Mouse (Mus musculus): ENCODE measurements at regions not wholly inside any gene's neighbourhood (a gene's known extent, or its start where the extent isn't known, plus 50 kb on each side); places are given as distances from the start of the nearest gene placed in this dataset.

DNA sequence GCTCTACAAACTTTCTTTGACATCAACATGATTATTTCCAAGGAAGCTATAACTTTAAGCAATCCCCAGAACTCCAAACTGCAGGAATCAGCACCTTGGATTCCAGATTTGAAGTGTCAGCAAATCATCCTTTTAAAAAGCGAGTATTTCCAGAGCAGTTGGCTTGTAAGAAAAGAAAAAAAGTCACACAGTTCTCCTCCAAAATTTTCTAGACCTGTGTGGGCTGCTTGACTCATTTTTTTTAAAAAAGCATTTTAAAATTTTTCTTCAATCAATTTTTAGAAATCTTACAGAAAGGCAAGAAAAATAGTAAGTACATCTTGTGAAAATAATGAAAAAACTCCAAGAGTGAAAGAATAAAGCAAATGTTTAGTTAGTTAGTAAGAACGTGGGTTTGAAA is 613.6 kb upstream of the Lmcd1 start:
- no peak for DNase-seq (ENCODE audit: low spot score)
- no peak overlapping the region for H3K4me2 ChIP-seq (replicated peaks; ENCODE audit: low read depth, low read length, severe bottlenecking)
- no peaks in the 10 kb centered on the region for H3K27me3 ChIP-seq (ENCODE audit: control insufficient read depth, insufficient read depth, low read length)
- no peak overlapping the region for H3K4me3 ChIP-seq (replicated peaks; ENCODE audit: low read length)
- no peaks in the 10 kb centered on the region for H3K9me3 ChIP-seq (ENCODE audit: control insufficient read depth, low read length)
- no peaks in the 10 kb centered on the region for H3K36me3 ChIP-seq (ENCODE audit: control insufficient read depth, insufficient read depth, low read length)
- H3K27ac ChIP-seq (replicated peaks; ENCODE audit: low read depth, low read length), result no peak overlapping the region
- WGBS, result 67% methylated on average over 2 of the region's 2 CpGs
- H3K4me1 ChIP-seq (ENCODE audit: control insufficient read depth, insufficient read depth, low read length), result no peaks in the 10 kb centered on the region
- no peak for ATAC-seq (ENCODE audit: low FRiP score, low read depth)
- no peak overlapping the region for H3K9ac ChIP-seq (ENCODE audit: low read depth, low read length, severe bottlenecking)
- no peak for TF ChIP-seq POLR2A (IDR thresholded peaks at IDR 0.05; ENCODE audit: borderline replicate concordance, extremely low read depth, insufficient read depth, insufficient read length)

DNA sequence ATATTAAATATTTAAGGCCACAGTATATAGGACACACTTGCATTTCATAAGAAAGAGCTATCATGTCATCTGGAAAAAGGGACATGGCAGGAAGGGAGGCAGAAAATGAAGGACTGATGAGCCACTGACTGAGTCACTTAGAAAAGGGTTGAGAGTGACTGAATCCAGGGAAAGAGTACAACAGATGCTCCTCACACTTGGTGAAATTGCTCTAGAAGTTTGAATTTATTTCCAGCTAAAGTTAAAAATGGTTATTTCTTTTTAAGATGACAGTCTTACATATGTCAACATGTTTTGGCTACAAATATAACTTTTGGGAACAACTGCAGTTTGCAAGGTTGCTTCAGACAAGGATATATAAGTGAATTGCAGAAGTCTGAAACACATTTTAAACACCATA is 609.0 kb upstream of the Lmcd1 start:
- H3K4me2 ChIP-seq (replicated peaks; ENCODE audit: low read depth, low read length, severe bottlenecking), result no peak overlapping the region
- no peaks in the 10 kb centered on the region for H3K27me3 ChIP-seq (ENCODE audit: control insufficient read depth, insufficient read depth, low read length)
- H3K36me3 ChIP-seq (ENCODE audit: control insufficient read depth, insufficient read depth, low read length), result no peaks in the 10 kb centered on the region
- no peak for DNase-seq (ENCODE audit: low spot score)
- H3K27ac ChIP-seq (replicated peaks; ENCODE audit: low read depth, low read length), result no peak overlapping the region
- H3K9me3 ChIP-seq (ENCODE audit: control insufficient read depth, low read length), result no peaks in the 10 kb centered on the region
- no peaks in the 10 kb centered on the region for H3K4me1 ChIP-seq (ENCODE audit: control insufficient read depth, insufficient read depth, low read length)
- TF ChIP-seq POLR2A (IDR thresholded peaks at IDR 0.05; ENCODE audit: borderline replicate concordance, extremely low read depth, insufficient read depth, insufficient read length), result no peak
- H3K9ac ChIP-seq (ENCODE audit: low read depth, low read length, severe bottlenecking), result no peak overlapping the region
- H3K4me3 ChIP-seq (replicated peaks; ENCODE audit: low read length), result no peak overlapping the region
- no peak for ATAC-seq (ENCODE audit: low FRiP score, low read depth)

DNA sequence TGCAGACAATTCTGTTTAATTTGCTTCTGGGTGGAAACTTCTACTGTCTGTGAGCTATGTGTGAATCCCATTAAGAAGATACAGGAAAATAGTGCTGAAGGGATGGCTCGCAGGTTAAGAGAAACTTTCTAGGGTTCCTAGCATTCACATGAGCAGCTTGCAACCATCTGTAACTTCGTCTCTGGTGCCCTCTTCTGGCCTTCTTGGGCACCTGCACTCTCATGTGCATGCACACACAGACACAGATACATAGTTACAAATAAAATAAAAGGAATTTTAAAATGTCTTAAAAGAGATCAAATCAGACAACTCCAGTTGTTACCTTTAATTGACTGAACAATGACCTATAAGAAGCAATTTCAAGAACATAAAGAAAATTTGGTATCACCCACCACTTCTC is 588.6 kb upstream of the Lmcd1 start:
- DNase-seq (ENCODE audit: low spot score) (no peak), ATAC-seq (ENCODE audit: low FRiP score, low read depth) (no peak)
- H3K27ac ChIP-seq (replicated peaks; ENCODE audit: low read depth, low read length), result no peak overlapping the region
- no peaks in the 10 kb centered on the region for H3K27me3 ChIP-seq (ENCODE audit: control insufficient read depth, insufficient read depth, low read length)
- WGBS, result 71% methylated on average over 2 of the region's 2 CpGs
- H3K9me3 ChIP-seq (ENCODE audit: control insufficient read depth, low read length), result 0 out of 2 replicates have a peak, but pooled peaks cover 4% of the 10 kb centered on the region
- no peak overlapping the region for H3K4me3 ChIP-seq (replicated peaks; ENCODE audit: low read length)
- H3K36me3 ChIP-seq (ENCODE audit: control insufficient read depth, insufficient read depth, low read length), result no peaks in the 10 kb centered on the region
- H3K9ac ChIP-seq (ENCODE audit: low read depth, low read length, severe bottlenecking), result no peak overlapping the region
- H3K4me2 ChIP-seq (replicated peaks; ENCODE audit: low read depth, low read length, severe bottlenecking), result no peak overlapping the region
- no peak for TF ChIP-seq POLR2A (IDR thresholded peaks at IDR 0.05; ENCODE audit: borderline replicate concordance, extremely low read depth, insufficient read depth, insufficient read length)
- no peaks in the 10 kb centered on the region for H3K4me1 ChIP-seq (ENCODE audit: control insufficient read depth, insufficient read depth, low read length)

DNA sequence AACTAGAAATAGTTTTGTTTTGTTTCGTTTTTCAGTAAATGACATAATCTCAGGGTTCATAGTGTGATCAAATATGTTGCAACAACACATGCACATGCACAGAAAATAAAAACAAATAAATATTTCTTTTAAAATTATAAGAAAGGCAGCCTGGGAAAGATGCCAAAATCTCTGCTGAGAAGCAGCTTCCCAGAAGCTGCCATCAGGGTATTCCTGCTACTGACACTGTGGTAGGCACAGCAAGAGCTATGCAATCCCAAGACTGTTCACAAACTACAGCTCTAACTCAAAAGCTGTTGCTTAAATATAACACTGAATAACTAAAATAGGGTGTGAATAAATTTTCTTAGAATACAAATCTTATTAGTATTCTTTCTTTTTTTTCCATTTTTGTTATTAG is 570.7 kb upstream of the Lmcd1 start:
- no peaks in the 10 kb centered on the region for H3K4me1 ChIP-seq (ENCODE audit: control insufficient read depth, insufficient read depth, low read length)
- H3K36me3 ChIP-seq (ENCODE audit: control insufficient read depth, insufficient read depth, low read length), result no peaks in the 10 kb centered on the region
- no peak overlapping the region for H3K4me2 ChIP-seq (replicated peaks; ENCODE audit: low read depth, low read length, severe bottlenecking)
- 81% methylated on average over 1 of the region's 1 CpGs for WGBS
- H3K9me3 ChIP-seq (ENCODE audit: control insufficient read depth, low read length), result no peaks in the 10 kb centered on the region
- H3K27ac ChIP-seq (replicated peaks; ENCODE audit: low read depth, low read length), result no peak overlapping the region
- ATAC-seq (ENCODE audit: low FRiP score, low read depth) (no peak), DNase-seq (ENCODE audit: low spot score) (no peak)
- no peaks in the 10 kb centered on the region for H3K27me3 ChIP-seq (ENCODE audit: control insufficient read depth, insufficient read depth, low read length)
- H3K9ac ChIP-seq (ENCODE audit: low read depth, low read length, severe bottlenecking), result no peak overlapping the region
- no peak for TF ChIP-seq POLR2A (IDR thresholded peaks at IDR 0.05; ENCODE audit: borderline replicate concordance, extremely low read depth, insufficient read depth, insufficient read length)
- no peak overlapping the region for H3K4me3 ChIP-seq (replicated peaks; ENCODE audit: low read length)

DNA sequence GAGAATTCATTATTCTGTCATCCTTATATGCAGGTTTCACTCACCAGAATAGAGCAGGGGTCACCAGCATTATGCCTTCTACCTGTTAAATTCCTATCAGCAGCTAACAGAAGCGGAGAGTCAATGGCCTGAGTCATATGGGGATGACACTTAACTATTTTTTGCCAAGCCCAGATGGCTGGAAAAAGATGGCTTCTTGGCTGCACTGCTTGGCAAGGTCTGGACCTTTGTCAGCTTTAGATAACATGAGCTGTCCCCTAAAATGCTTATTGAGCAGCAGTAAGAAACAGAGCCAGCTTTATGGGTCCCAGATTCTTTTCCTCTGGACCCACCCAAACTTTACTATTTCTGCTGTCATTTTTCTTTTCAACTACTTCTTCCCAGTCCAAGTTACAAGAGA is 565.3 kb upstream of the Lmcd1 start:
- Histone ChIP-seq H3K4me2 (replicated peaks; ENCODE audit: low read depth, low read length, severe bottlenecking) (no peak overlapping the region), H3K4me3 (replicated peaks; ENCODE audit: low read length) (no peak overlapping the region), H3K27ac (replicated peaks; ENCODE audit: low read depth, low read length) (no peak overlapping the region), H3K4me1 (ENCODE audit: control insufficient read depth, insufficient read depth, low read length) (no peaks in the 10 kb centered on the region), H3K27me3 (ENCODE audit: control insufficient read depth, insufficient read depth, low read length) (no peaks in the 10 kb centered on the region), H3K9ac (ENCODE audit: low read depth, low read length, severe bottlenecking) (no peak overlapping the region), H3K36me3 (ENCODE audit: control insufficient read depth, insufficient read depth, low read length) (no peaks in the 10 kb centered on the region), H3K9me3 (ENCODE audit: control insufficient read depth, low read length) (no peaks in the 10 kb centered on the region)
- WGBS, result 59% methylated on average over 1 of the region's 1 CpGs
- no peak for TF ChIP-seq POLR2A (IDR thresholded peaks at IDR 0.05; ENCODE audit: borderline replicate concordance, extremely low read depth, insufficient read depth, insufficient read length)
- DNase-seq (ENCODE audit: low spot score) (no peak), ATAC-seq (ENCODE audit: low FRiP score, low read depth) (no peak)

DNA sequence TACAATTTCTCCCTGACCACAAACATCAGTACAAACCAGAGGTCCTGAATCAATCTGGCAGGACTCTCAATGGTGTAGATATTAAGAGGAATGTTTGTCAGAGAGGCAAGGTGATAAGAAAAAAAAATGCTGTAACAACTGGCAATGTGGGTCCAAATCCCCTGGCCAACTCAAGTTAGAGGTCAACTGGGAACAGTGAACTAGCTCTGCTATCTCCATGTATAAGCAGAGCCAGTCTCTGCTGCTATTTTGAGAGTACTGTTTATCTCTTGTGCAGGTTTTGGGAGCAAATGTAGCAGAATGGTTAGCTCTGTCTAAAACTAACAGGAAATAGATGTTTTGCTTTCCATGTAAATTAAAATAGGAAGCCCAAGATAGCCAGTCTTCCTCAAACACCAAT is 547.6 kb upstream of the Lmcd1 start:
- Histone ChIP-seq H3K36me3 (ENCODE audit: control insufficient read depth, insufficient read depth, low read length) (no peaks in the 10 kb centered on the region), H3K27me3 (ENCODE audit: control insufficient read depth, insufficient read depth, low read length) (no peaks in the 10 kb centered on the region), H3K9me3 (ENCODE audit: control insufficient read depth, low read length) (no peaks in the 10 kb centered on the region), H3K27ac (replicated peaks; ENCODE audit: low read depth, low read length) (no peak overlapping the region), H3K4me2 (replicated peaks; ENCODE audit: low read depth, low read length, severe bottlenecking) (no peak overlapping the region), H3K9ac (ENCODE audit: low read depth, low read length, severe bottlenecking) (no peak overlapping the region), H3K4me3 (replicated peaks; ENCODE audit: low read length) (no peak overlapping the region), H3K4me1 (ENCODE audit: control insufficient read depth, insufficient read depth, low read length) (no peaks in the 10 kb centered on the region)
- ATAC-seq (ENCODE audit: low FRiP score, low read depth) (no peak), DNase-seq (ENCODE audit: low spot score) (no peak)
- TF ChIP-seq POLR2A (IDR thresholded peaks at IDR 0.05; ENCODE audit: borderline replicate concordance, extremely low read depth, insufficient read depth, insufficient read length), result no peak

All from limb, embryonic 14.5 days (tissue).